Mouse (Mus musculus) right cerebral cortex, postnatal 36 days (tissue): ENCODE data around the gene Clca4a.
"Not testable (repeated sequence)": the region's sequence is repeated elsewhere in the genome, so short reads cannot be mapped to it uniquely, and the experiment has no call there.

Source experiments
- DNase-seq, 2 experiments: peaks; one replicate each; pipeline ENCODE4 v3.0.0; 2022; ENCODE audit warnings: low spot score in 2 of 2, mixed read lengths in 1 of 2

The Clca4a gene

GRCm38 (mm10) chr3:144974945-144975344 lies at the start of gene Clca4a:
Gene Clca4a (minus strand): TSS chr3:144975045.
- DNase-seq = no peak

- DNase-seq = no peak
Observed at GRCm38 (mm10) chr3:145017807-145018206, 43.0 kb upstream of the Clca4a start.

DNA sequence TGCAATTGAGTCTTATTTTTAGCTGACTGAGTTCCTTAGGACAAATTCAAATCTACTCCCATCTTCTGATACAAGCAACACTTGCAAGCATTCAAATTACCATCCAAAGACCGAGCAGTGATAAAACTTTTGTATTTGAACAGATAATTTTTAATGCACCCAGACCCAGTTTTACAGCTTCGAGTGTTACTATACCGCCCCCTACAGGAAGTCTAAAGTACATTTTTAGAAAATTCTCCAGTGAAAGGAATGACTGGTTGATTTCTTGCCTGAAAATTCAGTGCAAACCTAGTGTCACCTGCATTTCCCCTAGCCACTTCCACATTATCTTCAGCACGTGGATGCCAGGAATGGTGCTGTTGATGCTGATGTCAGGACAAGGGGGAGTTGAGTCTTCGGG lies 29.6 kb upstream of the Clca4a start:
- DNase-seq = no peak

GRCm38 (mm10) chr3:145000912-145001311 lies 26.1 kb upstream of the Clca4a start:
- no peak for DNase-seq

DNA sequence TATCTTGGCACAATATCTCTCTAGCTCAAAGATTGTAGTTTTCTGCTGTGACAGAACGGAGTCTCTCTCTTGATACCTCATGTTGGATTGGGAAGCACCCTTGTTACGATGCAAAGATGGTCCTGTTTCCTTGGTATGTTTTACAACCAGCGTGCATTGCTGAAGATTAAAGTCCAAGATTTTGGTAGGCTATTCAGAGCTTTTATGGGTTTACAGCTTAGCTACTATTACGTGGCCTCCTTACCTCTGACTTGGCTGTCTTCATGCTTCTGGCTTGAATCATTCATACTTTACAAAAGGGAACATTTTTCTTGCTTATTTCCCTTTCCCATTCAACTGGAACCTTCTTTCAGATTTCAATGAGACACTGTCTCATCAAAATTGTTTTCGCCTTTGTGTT lies 18.2 kb upstream of the Clca4a start:
- no peak for DNase-seq

GRCm38 (mm10) chr3:144992618-144993017 lies 17.8 kb upstream of the Clca4a start:
- no peak for DNase-seq

- no peak for DNase-seq
Observed at GRCm38 (mm10) chr3:144985890-144986289, 11.0 kb upstream of the Clca4a start.

DNA sequence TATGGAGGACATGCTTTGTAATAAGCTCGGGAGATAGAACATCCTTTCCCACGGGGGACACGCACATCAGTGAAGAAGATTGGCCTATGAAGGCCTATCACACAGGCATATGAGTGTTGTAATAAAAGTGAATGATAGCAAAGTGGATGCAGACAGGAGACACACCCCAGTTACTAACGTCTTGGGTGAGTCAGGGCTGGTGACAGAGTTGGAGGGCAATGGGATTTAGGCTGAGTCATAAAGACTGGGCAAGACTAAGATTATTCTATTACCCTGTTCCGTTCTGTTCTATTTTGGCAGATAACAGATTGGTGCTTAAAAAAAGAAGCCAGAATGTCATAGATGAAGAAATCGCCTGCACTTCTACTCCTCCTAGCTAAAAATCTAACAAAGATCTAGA lies 5.7 kb upstream of the Clca4a start:
- DNase-seq = no peak

- no peak for DNase-seq
Observed at GRCm38 (mm10) chr3:144977631-144978030, 2.8 kb upstream of the Clca4a start.

DNA sequence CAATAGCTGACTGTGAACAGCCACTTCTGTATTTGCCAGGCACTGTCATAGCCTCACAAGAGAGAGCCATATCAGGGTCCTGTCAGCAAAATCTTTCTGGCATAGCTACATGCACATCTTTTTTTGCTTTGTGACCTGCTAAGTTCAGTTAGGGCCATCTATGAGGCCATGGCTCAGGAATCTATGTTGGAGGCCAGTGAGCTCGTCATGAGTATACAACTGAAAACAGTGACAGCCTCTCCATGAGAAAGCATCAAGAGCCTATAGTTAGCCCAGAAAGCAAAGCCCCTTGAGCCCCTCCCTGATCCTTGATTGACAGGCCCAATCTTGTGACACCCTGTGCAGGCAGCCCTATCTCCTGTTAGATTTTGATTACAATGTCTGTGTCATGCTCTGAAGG lies 1.2 kb upstream of the Clca4a start:
- no peak for DNase-seq

DNA sequence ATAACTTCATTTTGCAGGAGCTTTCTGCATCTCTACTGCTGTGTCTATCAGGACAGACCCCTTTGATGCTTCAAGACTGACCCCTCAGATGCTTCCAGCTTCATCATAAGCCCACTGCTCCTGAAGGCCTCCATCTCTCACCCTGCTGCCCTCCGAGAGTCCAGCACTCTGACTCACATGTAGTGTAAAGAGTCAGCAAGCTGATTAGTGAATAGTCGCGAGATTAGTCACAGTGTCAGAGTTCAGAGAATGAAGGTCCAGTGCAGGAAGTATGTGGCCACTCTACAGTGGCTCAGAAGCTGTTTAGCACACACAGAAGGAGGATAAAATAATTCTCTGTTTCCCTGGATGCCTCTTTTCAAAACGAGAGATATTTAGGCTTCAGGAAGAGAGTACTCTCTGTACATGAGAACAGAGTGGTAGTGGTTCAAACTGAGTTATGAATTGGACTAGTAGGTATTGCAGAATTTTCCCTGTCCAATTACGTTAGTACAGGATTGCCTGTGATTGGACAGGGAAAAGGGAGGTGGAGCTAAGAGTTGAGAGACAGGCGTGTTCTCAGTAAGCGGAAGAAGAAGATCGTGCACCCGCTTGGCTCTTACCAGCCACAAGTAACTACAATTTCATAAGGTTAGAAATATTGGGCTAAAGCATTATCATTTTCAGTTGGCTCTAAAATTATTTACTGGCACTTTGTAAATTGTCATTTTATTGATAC lies 3.1 kb downstream of the Clca4a start:
- no peak for DNase-seq

DNA sequence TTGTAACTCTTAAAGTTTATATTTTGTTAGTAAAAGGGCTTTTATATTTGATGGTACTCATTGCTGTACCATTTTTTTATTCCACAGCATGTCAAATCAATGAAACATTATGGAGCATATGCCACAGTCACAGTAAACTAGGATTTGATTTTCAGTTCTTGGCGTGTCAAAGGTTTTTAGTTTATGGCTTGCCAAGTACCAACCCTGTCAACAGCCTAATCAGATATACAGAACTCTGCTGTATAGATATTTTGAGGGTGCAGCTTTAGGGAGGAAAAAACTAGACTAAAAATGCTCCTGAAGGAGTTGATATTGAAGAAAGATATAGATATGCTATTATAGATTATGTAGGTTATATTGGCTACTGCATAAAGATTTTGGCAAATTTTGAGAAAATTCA lies 5.1 kb downstream of the Clca4a start:
- DNase-seq = no peak

DNA sequence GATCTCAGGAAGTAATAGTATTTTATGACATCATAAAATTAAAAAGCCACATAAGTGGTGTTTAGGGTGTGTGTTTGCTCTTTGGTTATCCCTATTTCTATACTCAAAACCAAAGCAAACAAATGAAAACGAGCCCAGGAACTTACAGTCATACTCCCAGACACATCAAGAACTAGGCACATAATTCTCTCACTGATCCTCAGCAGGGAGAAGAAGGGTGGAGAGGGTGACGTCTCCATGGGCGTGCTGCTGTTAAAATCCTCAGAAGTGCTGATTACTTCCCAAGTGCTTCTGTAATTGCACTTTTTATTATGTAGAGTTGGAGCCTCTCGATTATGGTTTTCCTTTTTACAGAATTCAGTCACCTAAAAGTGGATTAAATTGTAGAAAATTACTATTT lies 8.8 kb downstream of the Clca4a start:
- DNase-seq = no peak

DNA sequence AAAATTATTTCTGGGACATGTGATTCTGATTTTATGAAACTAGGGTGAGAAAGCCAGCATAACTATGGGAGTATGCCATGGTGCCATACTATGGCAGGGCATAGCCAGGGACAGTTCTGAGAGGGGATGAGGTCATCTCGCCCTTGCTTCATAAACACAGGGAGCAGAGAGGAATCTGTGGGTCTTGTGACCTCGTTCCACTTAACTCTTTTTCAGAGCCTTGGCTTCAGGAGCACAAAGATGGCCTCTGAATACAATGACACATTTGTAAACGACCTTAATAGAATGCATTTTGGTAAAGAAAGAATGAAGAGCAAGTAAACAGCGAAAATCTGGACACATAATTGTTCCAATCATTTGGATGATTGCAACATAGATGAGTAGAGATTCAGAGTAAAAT lies 24.0 kb downstream of the Clca4a start:
- DNase-seq = no peak

GRCm38 (mm10) chr3:144947376-144947775 lies 27.5 kb downstream of the Clca4a start:
- not testable (repeated sequence) for DNase-seq

- DNase-seq = not testable (repeated sequence)
Observed at GRCm38 (mm10) chr3:144933625-144934024, 41.2 kb downstream of the Clca4a start.

- no peak for DNase-seq
Observed at GRCm38 (mm10) chr3:144933011-144933491, 41.8 kb downstream of the Clca4a start.

- no peak for DNase-seq
Observed at GRCm38 (mm10) chr3:144932335-144932734, 42.5 kb downstream of the Clca4a start, which contains the start of gene Clca4b. Gene Clca4b (minus strand): TSS chr3:144932529.

- no peak for DNase-seq
Observed at GRCm38 (mm10) chr3:144914014-144914413, 60.8 kb downstream of the Clca4a start.
